Mouse (Mus musculus) 3T3-L1 (cell line): Measurements from ENCODE around the gene Lrrc58.

ENCODE experiments used
- DNase-seq: peaks from one replicate; pipeline ENCODE4 v3.0.0-alpha.2; 2015; ENCODE audit warnings: low read depth, low spot score

Gene Lrrc58

GRCm38 (mm10) chr16:37927117-37927516, 58.9 kb downstream of the Lrrc58 start:
- DNase-seq: no peak

- peak; percentile 72 for DNase-seq
Measured at GRCm38 (mm10) chr16:37929006-37929405, 60.8 kb downstream of the Lrrc58 start.

GRCm38 (mm10) chr16:37929626-37930025, 61.4 kb downstream of the Lrrc58 start:
- DNase-seq: no peak

- no peak for DNase-seq
Measured at GRCm38 (mm10) chr16:37934932-37935331, 66.7 kb downstream of the Lrrc58 start.

- no peak for DNase-seq
Measured at GRCm38 (mm10) chr16:37937276-37937675, 69.1 kb downstream of the Lrrc58 start.
